Mouse (Mus musculus) gastrocnemius, postnatal 25 days (tissue): ENCODE measurements around the gene Cfp. TPM values are rescaled to one million over a fixed set of nuclear protein-coding genes. Genes with fewer than 3 reads are reported as not detected.

ENCODE experiments used
- DNase-seq: peaks from one replicate; pipeline ENCODE4 v3.0.0; 2022
- long read RNA-seq, 2 experiments: library from polyadenylated mRNA; stranded (forward); transcript quantifications; one replicate each; pipeline ENCODE4 v2.0.0; 2021
- total RNA-seq, 2 experiments: library from RNA; stranded (reverse); gene quantifications; 1 replicate in 1 of 2; 2 replicates in 1 of 2; pipeline ENCODE4 v1.2.3; 2021

Cfp gene
- 1 to 10 TPM; 3.8 to 6.5 TPM for total RNA-seq
- long read RNA-seq, experiment 1, partial matches to known transcripts, result 2 of 8 reads
- long read RNA-seq, experiment 1, other reads (novel, unspliced or antisense), result 2 of 8 reads
- long read RNA-seq, experiment 2, transcript Cfp-201 (9 exons, 1,636 nt), result major isoform, 9 of 12 reads
- long read RNA-seq, experiment 2, partial matches to known transcripts, result 1 of 12 reads
- long read RNA-seq, experiment 2, other reads (novel, unspliced or antisense), result 2 of 12 reads

DNA sequence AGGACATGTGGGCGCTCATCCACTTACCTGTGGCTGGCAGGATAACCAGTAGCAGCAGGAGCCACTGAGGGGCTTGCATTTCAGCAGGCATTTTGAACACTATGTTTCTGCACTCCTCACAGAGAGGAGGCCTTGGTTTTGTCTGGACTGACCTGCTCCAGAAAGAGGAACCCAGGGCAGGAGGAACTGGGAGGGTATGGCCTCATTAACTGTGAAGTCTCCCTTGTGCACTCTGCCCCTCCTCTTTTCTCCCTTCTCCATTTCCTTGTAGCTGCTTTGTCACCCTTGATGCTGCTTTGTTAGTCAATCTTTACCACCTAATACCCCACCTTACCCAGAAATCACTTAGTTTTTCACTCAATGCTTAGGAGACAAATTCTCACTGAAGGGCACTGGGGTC is at the start of gene Cfp:
Gene Cfp (minus strand): TSS at position 192 of the 400 bp plus-strand sequence.
- no peak for DNase-seq

DNA sequence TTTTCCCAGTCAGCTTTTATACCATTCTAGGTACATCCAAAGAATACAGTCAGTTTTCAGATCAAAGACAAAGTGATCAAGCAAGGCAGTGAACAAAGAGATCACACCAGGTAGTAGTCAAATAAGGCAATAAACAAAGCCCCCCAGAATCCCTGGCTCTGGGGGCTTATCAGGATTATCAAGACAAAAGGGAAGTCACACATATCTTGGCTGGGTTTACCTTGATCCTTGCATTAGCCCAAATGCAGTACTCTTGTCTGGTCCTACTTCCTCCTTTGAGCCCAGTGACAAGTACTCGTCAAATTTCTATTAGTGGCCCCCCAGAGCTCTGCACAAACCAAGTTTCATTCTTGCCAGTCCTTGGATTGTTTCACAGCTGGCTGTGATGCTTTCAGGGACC is 49.5 kb upstream of the Cfp start:
- DNase-seq, result no peak

DNA sequence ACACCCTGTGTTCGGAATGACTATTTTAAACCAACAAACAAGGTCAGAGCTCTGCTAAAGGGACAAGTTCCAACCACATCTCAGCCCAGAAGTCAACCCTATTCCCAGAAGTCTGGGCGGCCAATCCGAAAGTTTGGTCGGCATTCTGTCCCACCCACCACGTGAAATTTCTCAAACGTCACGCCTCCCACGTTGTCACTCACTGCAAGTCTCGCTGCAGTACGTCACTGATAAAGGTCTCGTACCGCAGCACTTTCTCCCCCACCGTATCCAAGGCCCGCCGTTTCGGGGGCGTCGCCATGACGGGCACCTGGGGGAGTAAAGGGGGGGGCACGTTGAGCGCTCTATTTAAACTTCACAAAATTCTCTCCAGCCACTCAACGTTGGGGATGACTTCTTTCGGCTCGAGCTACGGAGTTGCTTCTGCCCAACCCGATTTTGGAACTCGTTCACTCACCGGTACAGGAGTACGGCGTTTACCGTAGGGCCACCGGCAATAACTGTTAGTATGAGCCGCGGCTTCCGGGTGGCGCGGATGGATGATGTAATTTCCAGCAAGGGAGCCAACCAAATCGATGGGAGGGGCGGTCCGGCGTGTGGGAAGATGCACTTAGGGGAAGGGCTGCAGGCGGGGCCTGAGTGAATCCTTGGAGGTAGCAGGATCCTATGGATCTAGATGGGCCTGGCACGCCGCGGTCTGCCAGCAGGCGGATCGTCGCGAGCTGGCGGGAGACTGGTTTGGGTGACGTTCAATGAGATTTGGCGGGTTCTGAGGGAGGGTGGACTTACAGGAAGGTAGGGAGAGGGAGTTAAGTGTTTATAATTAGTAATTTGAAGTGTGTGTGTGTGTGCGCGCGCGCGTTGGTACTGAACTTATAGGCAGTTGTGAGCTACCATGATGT is 30.4 kb upstream of the Cfp start, which contains the start of gene Uxt:
Gene Uxt (minus strand): TSS at position 541 of the 902 bp plus-strand sequence.
- DNase-seq, result peak; percentile 82

DNA sequence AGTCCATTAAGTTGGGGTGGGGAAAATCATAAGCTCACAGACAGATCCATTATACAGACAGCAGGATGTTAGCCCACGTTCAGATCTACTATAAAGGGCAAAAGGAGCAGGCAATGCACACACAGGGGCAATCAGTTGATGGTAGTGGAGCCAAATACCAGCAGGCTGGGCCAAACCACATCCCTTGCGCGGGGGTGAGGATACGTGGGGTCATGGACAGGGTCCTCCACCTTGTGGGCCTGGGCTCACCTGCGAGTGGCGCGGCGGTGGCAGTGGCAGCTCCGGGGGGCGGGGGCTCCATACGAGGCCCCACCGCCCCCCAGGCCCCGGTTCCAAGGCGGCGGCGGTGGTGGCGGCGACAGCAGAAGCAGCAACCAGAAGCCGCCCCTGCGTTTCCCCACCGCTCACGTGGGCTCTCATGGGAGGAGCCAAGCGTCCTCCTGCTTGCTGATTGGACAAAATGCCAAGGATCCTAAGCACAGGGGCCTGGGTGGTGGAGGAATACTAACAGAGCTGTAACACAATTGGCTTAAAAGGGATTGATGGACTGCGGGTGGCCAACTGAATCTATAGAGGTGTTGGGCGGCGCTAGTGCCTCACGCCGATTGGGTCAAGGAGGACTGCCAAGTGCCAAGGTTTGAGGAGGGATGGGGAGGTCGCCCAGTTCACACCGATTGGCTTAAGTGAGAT is 19.0 kb upstream of the Cfp start, which contains the start of gene Elk1:
Gene Elk1 (minus strand): TSS at position 418 of the 690 bp plus-strand sequence.
- DNase-seq, result peak; percentile 80

DNA sequence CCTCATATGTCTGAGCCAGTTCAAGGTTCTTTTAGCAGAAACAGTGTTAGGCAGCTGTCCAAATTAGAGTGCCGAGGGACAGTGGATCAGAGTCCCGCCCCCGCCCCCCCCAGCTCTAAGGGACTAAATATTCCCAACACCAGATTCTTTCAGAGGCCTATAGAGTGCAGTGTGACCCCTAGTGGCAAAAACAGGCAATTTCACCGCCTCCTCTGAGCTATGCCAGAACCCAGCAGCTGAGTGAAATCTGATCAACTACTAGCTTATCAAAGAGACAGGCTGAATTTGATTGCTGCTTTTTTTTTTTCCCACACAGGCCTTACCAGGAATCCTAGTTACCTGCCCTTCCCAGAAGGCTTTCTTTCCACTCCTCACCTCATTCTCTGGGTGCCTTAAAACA is 14.7 kb upstream of the Cfp start:
- DNase-seq, result peak; percentile 32

DNA sequence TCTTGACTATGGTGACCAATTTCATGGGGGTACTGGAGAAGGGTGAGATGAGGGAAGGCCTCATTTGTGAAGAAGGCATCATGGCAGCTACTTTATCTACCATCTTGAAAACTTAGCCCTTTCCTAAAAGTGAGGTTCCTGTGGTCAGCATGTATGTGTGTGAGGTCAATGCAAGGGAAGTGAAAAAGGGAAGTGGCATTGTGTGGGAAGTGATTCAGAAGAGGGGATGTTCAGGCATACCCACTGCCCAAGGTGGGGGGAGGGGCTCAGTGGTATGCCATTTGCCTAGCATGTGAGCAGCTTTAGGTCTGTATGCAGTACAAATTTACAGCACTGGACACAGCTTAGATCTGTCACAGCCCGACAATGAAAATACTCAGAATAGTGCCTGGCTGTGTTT is 608 bp upstream of the Cfp start:
- peak; percentile 10 for DNase-seq

DNA sequence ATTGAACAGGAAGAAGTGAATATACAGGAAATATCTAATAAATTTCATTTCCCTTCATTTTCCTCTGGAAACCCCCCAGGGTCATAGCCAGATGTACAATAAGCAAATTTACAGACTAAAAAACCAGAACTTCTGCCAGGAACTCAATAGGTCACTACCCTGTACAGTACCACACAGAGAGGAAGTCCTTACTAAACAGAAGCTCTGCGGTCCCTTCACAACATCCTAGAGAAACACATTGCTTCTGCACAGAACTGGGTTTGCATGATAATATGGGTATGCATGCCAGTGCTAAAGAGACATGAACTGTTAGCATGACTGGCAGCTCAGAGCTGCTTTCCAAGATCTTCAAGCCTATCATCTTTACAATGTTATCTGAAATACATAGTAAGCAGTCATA is 1.5 kb downstream of the Cfp start:
- no peak for DNase-seq

DNA sequence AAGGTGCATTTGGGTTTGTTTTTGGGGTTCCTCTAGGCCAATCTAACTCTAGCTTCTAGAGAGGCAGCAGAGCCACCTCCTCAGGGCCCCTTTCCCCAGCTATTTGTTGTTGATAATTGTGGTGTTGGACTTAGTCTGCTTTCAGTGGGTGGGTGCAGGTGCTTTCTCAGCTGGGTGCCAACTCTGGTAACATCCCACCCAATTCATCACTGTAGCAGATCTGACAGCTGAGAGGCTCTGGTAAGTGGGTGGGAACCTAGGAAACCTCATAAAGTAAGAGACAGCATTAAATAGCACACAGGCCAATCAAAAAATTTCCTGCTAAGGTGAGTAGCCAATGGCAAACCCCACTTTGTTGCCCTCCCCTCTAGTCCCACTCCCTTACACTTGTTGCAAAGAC is 6.4 kb downstream of the Cfp start:
- no peak for DNase-seq

DNA sequence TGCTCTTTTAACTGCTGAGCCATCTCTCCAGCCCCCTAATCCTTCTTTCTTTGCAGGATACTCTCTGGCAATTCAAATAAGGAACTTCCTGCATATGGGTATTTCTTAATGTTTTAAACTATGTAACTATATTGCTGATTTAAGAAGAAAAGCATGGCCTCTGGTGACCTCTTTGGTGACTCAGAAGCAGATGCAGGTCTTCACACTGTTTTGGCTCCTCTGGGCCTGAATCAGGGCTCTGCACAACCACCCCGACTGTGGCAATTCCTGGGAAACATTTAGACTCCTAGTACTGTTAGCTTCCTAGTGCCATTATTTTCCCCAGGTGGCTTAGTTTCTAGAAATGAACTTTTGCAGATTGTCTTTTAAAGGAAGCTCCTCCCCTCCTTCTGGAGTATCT is 7.8 kb downstream of the Cfp start:
- DNase-seq, result no peak

DNA sequence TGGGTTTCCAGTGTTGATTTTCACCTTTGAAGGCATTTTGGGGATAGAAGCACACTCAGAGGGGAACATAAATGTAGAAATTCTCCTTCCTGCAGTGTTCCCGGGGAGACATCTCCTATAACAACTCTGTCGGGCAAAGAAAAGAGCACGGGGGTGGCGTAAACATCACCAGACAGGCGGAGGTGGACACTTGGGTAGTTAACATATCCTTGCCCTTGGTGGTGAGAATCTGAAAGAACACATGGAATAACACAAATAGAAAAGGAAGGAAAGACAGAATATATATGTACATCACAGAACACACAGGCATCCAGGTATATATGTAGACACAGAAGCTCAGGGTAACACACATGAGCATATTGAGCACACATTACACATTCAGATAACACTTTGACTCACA is 10.0 kb downstream of the Cfp start:
- no peak for DNase-seq

DNA sequence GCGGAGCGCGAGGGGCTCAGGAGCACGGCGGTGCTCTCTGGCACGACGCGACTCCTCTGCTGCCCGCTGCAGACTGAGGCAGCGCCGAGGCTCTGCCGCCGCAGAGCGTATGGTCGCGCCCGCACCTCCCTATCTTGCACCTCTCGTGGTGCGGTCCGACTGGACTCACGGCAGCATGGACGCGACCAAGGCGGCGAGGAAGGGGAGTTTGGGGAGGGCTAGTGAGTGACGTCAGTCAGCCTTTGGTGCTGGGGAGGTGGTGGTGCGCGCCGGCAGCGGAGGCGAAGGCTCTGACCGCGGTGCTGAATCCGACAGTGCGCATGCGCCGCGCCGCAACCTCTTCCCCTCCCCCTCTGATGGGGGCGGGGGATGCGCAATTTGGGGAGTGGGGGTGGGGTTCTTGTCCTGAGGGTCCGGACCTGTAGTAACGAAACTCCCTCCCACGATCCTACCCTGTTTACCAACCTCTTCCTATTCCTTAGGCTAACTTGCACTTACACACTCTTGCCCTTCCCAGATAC is 10.5 kb downstream of the Cfp start, which contains the start of gene Syn1:
Gene Syn1 (minus strand): TSS at position 161 of the 521 bp plus-strand sequence.
- peak; percentile 69 for DNase-seq

DNA sequence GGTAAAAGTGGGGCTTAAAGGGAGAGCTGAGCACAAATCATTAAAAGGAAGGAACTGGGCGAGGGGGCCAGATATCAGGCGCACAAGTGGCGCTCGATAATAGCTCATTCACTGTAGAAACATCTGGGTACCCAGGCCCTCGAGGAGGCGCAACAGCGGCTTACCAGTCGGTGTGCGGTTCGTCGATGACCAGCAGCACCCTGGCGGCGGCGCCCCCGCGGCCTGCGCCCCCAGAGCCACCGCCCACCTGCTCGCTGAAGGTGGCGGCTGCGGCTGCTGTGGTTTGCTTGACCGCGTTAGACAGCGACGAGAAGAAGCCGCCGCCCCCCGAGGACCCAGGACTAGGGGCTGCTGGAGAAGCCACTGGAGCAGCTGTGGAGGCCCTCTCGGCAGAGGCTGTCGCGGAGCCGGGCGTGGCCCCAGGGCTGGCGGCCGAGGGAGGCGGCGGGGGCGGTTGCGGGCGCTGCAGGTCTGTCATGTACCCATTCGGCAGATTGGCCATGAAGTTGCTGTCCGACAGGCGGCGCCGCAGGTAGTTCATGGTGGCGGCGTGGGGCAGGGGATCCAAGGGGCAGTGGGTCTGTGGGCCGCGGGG is 11.0 kb downstream of the Cfp start:
- DNase-seq, result no peak

DNA sequence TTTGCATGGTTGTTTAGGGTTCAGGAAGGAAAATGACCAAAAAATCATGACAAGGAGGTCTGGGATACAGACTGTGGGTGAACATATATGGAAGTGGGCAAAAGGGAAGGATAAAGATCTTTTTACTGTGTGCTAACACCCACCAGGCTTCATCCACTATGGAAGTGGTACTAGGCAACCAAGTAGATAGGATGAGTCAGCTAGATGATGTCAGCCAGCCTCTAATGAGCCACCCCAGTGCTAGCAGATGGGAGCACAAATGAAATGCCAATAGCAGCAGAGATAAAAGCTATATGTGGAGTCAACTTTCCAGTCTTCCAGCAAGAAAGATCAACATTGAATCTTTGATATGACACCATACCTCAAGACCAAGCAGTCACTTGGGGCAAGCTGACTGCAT is 16.3 kb downstream of the Cfp start:
- DNase-seq, result no peak

DNA sequence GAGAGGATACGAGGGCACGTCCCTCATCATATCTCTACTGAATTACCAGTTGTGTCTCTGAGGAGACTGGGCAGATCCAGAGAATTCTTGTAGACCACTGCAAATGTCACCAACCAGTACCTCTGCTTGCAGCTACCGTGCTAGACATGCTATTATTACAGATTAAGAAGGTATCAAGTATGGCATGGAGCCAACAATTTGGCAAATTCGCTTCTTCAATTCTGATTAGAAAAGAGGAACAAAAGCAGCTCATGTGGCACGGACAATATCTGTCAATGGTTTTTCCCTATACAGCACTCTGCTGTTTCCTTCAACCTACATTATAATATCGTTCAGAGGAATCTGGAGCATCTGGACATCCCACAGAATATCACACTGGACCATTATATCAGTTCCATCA is 17.6 kb downstream of the Cfp start:
- no peak for DNase-seq

DNA sequence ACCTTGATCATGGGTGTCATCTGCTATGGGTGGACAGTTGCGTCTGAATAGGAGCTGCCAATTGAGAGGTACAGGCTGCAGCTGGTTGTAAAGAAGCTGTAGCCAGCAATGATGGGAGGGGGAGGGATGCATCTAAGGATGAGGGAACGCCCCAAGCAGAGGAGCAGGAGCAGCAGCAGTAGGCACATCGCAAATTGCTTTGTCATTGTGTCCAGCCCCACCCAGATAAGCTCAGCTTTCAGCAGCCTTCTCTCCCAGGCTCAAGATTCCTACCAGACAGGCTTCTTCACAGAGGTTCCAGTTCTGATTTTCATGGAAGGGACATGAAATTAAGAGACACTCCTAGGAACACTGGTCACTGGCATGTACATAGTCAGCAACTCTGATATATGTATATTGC is 21.3 kb downstream of the Cfp start:
- no peak for DNase-seq

Other genes starting within 250 kb of the Cfp start
- gene Cdk16, start 243.6 kb downstream of the Cfp start, total RNA-seq, result 100 to 1,000 TPM; 124 to 132 TPM
- 1 to 10 TPM; 1.1 to 1.5 TPM for gene Usp11, start 227.6 kb downstream of the Cfp start, total RNA-seq
- gene Araf, start 133.7 kb downstream of the Cfp start, total RNA-seq, result 10 to 100 TPM; 83.6 to 84.7 TPM
- 1 to 10 TPM; 4.9 to 6.5 TPM for gene Timp1, start 61.4 kb downstream of the Cfp start, total RNA-seq
- under 1 TPM in 1 of 2 experiments, not detected in 1; 0.24 TPM for gene Syn1, start 10.6 kb downstream of the Cfp start, total RNA-seq
- gene Elk1, start 19.1 kb upstream of the Cfp start, total RNA-seq, result 1 to 10 TPM; 6.7 to 7.5 TPM
- 10 to 100 TPM; 27.5 to 29.9 TPM for gene Uxt, start 30.5 kb upstream of the Cfp start, total RNA-seq
- 1 to 10 TPM; 1.8 to 2.1 TPM for gene Zfp182, start 130.8 kb upstream of the Cfp start, total RNA-seq
- gene Spaca5, start 136.9 kb upstream of the Cfp start, total RNA-seq, result not detected
- under 1 TPM; 0.13 to 0.72 TPM for gene Zfp300, start 158.0 kb upstream of the Cfp start, total RNA-seq
- not detected for gene Ssxa1, start 184.3 kb upstream of the Cfp start, total RNA-seq
- gene Gm21876, start 244.1 kb upstream of the Cfp start, total RNA-seq, result not detected